Mouse (Mus musculus) liver, postnatal 0 days (tissue): ENCODE measurements at regions not wholly inside any gene's neighbourhood (a gene's known extent, or its start where the extent isn't known, plus 50 kb on each side); places are given as distances from the start of the nearest gene placed in this dataset.

ENCODE experiments used
- ATAC-seq: fragments of 200-750 bp; cut with Nextera tagmentation; 2 replicates; pipeline ENCODE4 v1.8.0; 2017; ENCODE audit warnings: mild to moderate bottlenecking, moderate library complexity
- DNase-seq: peaks from one replicate; pipeline ENCODE4 v3.0.0-alpha.2; 2016
- H3K27ac ChIP-seq: fragments of 300-500 bp; sonication (generic); 2 replicates; pipeline ENCODE4 v1.5.1; 2014; ENCODE audit warnings: antibody characterized with exemption, moderate library complexity, mild to moderate bottlenecking, low read depth
- H3K27me3 ChIP-seq: fragments of 300-500 bp; sonication (generic); 2 replicates; pipeline ENCODE4 v1.6.1; 2014; ENCODE audit warnings: low read length, control low read depth, mixed read lengths; ENCODE audit not compliant: insufficient read depth
- H3K36me3 ChIP-seq: fragments of 300-500 bp; sonication (generic); replicated peaks from 2 replicates; pipeline ENCODE4 v1.6.1; 2014; ENCODE audit warnings: mild to moderate bottlenecking, control low read depth, low read length, moderate library complexity, mixed read lengths; ENCODE audit not compliant: insufficient read depth
- H3K4me1 ChIP-seq: fragments of 300-500 bp; sonication (generic); 2 replicates; pipeline ENCODE4 v1.6.1; 2014; ENCODE audit warnings: antibody characterized with exemption, mild to moderate bottlenecking, control low read depth; ENCODE audit not compliant: insufficient read depth
- H3K4me2 ChIP-seq: fragments of 300-500 bp; sonication (generic); 2 replicates; pipeline ENCODE4 v1.6.1; 2014; ENCODE audit warnings: low read depth, mild to moderate bottlenecking, low read length, moderate library complexity, mixed read lengths
- H3K4me3 ChIP-seq: fragments of 300-500 bp; sonication (generic); 2 replicates; pipeline ENCODE4 v1.5.1; 2014; ENCODE audit warnings: low read depth, low read length
- H3K9ac ChIP-seq: fragments of 300-500 bp; sonication (generic); replicated peaks from 2 replicates; pipeline ENCODE4 v1.6.1; 2014; ENCODE audit warnings: mild to moderate bottlenecking, moderate library complexity
- H3K9me3 ChIP-seq: fragments of 300-500 bp; sonication (generic); 2 replicates; pipeline ENCODE4 v1.6.1; 2016; ENCODE audit warnings: mild to moderate bottlenecking, control low read depth, low read length, mixed read lengths
- CTCF ChIP-seq: sonication (generic); IDR thresholded peaks from 2 replicates; pipeline ENCODE4 v1.5.1; 2016; ENCODE audit warnings: antibody characterized with exemption, low read depth
- EP300 ChIP-seq: IDR thresholded peaks from 2 replicates; pipeline ENCODE4 v1.6.1; 2016; ENCODE audit warnings: antibody characterized with exemption, low read depth, mild to moderate bottlenecking
- WGBS: fragments of 180-500 bp; shearing (Covaris S2); extraction: QIAGEN DNeasy Blood & Tissue Kit; methylation state at CpG from one replicate; pipeline ENCODE4 v1.1.7; 2014; ENCODE audit not compliant: insufficient replicate concordance; 5-methylcytosine and 5-hydroxymethylcytosine counted together

GRCm38 (mm10) chr14:105717821-105718220, 178.8 kb downstream of the Spry2 start:
- DNase-seq = no peak
- no peaks in the 10 kb centered on the region for H3K4me1 ChIP-seq
- H3K4me2 ChIP-seq = no peak overlapping the region
- no peak overlapping the region for H3K27ac ChIP-seq
- no peak overlapping the region for H3K9ac ChIP-seq
- no peaks in the 10 kb centered on the region for H3K27me3 ChIP-seq
- 37% methylated on average over 2 of the region's 2 CpGs for WGBS
- ATAC-seq = no peak
- no peak overlapping the region for H3K4me3 ChIP-seq
- no peaks in the 10 kb centered on the region for H3K9me3 ChIP-seq
- H3K36me3 ChIP-seq = no peaks in the 10 kb centered on the region
- TF ChIP-seq CTCF (no peak), EP300 (no peak)

- H3K9me3 ChIP-seq = no peaks in the 10 kb centered on the region
- no peak overlapping the region for H3K9ac ChIP-seq
- DNase-seq (no peak), ATAC-seq (no peak)
- H3K4me1 ChIP-seq = no peaks in the 10 kb centered on the region
- no peak overlapping the region for H3K4me2 ChIP-seq
- H3K27me3 ChIP-seq = no peaks in the 10 kb centered on the region
- H3K27ac ChIP-seq = no peak overlapping the region
- TF ChIP-seq CTCF (no peak), EP300 (no peak)
- no peak overlapping the region for H3K4me3 ChIP-seq
- 66% methylated on average over 2 of the region's 2 CpGs for WGBS
- no peaks in the 10 kb centered on the region for H3K36me3 ChIP-seq
Observed at GRCm38 (mm10) chr14:105708691-105709090, 187.9 kb downstream of the Spry2 start.

- Histone ChIP-seq H3K9me3 (no peaks in the 10 kb centered on the region), H3K4me1 (no peaks in the 10 kb centered on the region), H3K27me3 (no peaks in the 10 kb centered on the region), H3K27ac (no peak overlapping the region), H3K36me3 (no peaks in the 10 kb centered on the region), H3K4me3 (no peak overlapping the region), H3K4me2 (no peak overlapping the region), H3K9ac (no peak overlapping the region)
- DNase-seq = no peak
- WGBS = 91% methylated on average over 7 of the region's 7 CpGs
- no peak for ATAC-seq
- TF ChIP-seq EP300 (no peak), CTCF (no peak)
Observed at GRCm38 (mm10) chr14:105706756-105707155, 189.9 kb downstream of the Spry2 start.

GRCm38 (mm10) chr14:105698616-105699015, 198.0 kb downstream of the Spry2 start:
- H3K27ac ChIP-seq = no peak overlapping the region
- H3K4me1 ChIP-seq = no peaks in the 10 kb centered on the region
- H3K36me3 ChIP-seq = no peaks in the 10 kb centered on the region
- no peak overlapping the region for H3K4me2 ChIP-seq
- TF ChIP-seq CTCF (no peak), EP300 (no peak)
- no peaks in the 10 kb centered on the region for H3K9me3 ChIP-seq
- no peak overlapping the region for H3K4me3 ChIP-seq
- WGBS = 71% methylated on average over 1 of the region's 1 CpGs
- DNase-seq (no peak), ATAC-seq (no peak)
- H3K27me3 ChIP-seq = no peaks in the 10 kb centered on the region
- no peak overlapping the region for H3K9ac ChIP-seq

- Histone ChIP-seq H3K27ac (no peak overlapping the region), H3K9me3 (no peaks in the 10 kb centered on the region), H3K9ac (no peak overlapping the region), H3K27me3 (no peaks in the 10 kb centered on the region), H3K4me1 (no peaks in the 10 kb centered on the region), H3K36me3 (no peaks in the 10 kb centered on the region), H3K4me3 (no peak overlapping the region), H3K4me2 (no peak overlapping the region)
- ATAC-seq (no peak), DNase-seq (no peak)
- TF ChIP-seq EP300 (no peak), CTCF (no peak)
- 84% methylated on average over 1 of the region's 1 CpGs for WGBS
Observed at GRCm38 (mm10) chr14:105698086-105698485, 198.5 kb downstream of the Spry2 start.

GRCm38 (mm10) chr14:105697398-105697797, 199.2 kb downstream of the Spry2 start:
- WGBS = 74% methylated on average over 13 of the region's 13 CpGs
- Histone ChIP-seq H3K27me3 (no peaks in the 10 kb centered on the region), H3K36me3 (no peaks in the 10 kb centered on the region), H3K4me1 (no peaks in the 10 kb centered on the region), H3K4me3 (no peak overlapping the region), H3K4me2 (no peak overlapping the region), H3K9me3 (no peaks in the 10 kb centered on the region), H3K9ac (no peak overlapping the region), H3K27ac (no peak overlapping the region)
- DNase-seq (no peak), ATAC-seq (no peak)
- no peak for TF ChIP-seq CTCF
- no peak for TF ChIP-seq EP300

GRCm38 (mm10) chr14:105694969-105695368, 201.7 kb downstream of the Spry2 start:
- H3K4me2 ChIP-seq = no peak overlapping the region
- H3K9ac ChIP-seq = no peak overlapping the region
- H3K36me3 ChIP-seq = no peaks in the 10 kb centered on the region
- H3K27ac ChIP-seq = no peak overlapping the region
- H3K4me3 ChIP-seq = no peak overlapping the region
- no peaks in the 10 kb centered on the region for H3K9me3 ChIP-seq
- DNase-seq (no peak), ATAC-seq (no peak)
- no peaks in the 10 kb centered on the region for H3K4me1 ChIP-seq
- TF ChIP-seq EP300 (no peak), CTCF (no peak)
- H3K27me3 ChIP-seq = no peaks in the 10 kb centered on the region
